Mouse (Mus musculus): ENCODE data around the gene Rhot1. TPM values are rescaled to one million over a fixed set of nuclear protein-coding genes. Genes with fewer than 3 reads are reported as not detected.
"Not testable (repeated sequence)": the region's sequence is repeated elsewhere in the genome, so short reads cannot be mapped to it uniquely, and the experiment has no call there.

Gene Rhot1
- polyA plus RNA-seq, 1 experiment: 18.1 TPM

- DNase-seq (ENCODE audit: low read depth): no peak
Measured at GRCm38 (mm10) chr11:80193827-80194226, 15.0 kb upstream of the Rhot1 start.

- no peak for DNase-seq (ENCODE audit: low read depth)
Measured at GRCm38 (mm10) chr11:80196351-80196750, 12.5 kb upstream of the Rhot1 start.

GRCm38 (mm10) chr11:80199316-80199715, 9.5 kb upstream of the Rhot1 start:
- no peak for DNase-seq (ENCODE audit: low read depth)

- no peak for DNase-seq (ENCODE audit: low read depth)
Measured at GRCm38 (mm10) chr11:80199773-80200172, 9.0 kb upstream of the Rhot1 start.

GRCm38 (mm10) chr11:80200326-80200725, 8.5 kb upstream of the Rhot1 start:
- no peak for DNase-seq (ENCODE audit: low read depth)

GRCm38 (mm10) chr11:80202296-80202695, 6.5 kb upstream of the Rhot1 start:
- DNase-seq (ENCODE audit: low read depth): no peak

- DNase-seq (ENCODE audit: low read depth): no peak
Measured at GRCm38 (mm10) chr11:80204037-80204436, 4.8 kb upstream of the Rhot1 start.

- DNase-seq (ENCODE audit: low read depth): no peak
Measured at GRCm38 (mm10) chr11:80204941-80205340, 3.9 kb upstream of the Rhot1 start.

- no peak for DNase-seq (ENCODE audit: low read depth)
Measured at GRCm38 (mm10) chr11:80208465-80208859, 357 bp upstream of the Rhot1 start.

GRCm38 (mm10) chr11:80210321-80210720, 1.5 kb downstream of the Rhot1 start:
- no peak for DNase-seq (ENCODE audit: low read depth)

GRCm38 (mm10) chr11:80212282-80212681, 3.5 kb downstream of the Rhot1 start:
- no peak for DNase-seq (ENCODE audit: low read depth)

GRCm38 (mm10) chr11:80215291-80215690, 6.5 kb downstream of the Rhot1 start:
- no peak for DNase-seq (ENCODE audit: low read depth)

- DNase-seq (ENCODE audit: low read depth): no peak
Measured at GRCm38 (mm10) chr11:80218657-80219293, 10.0 kb downstream of the Rhot1 start.

- DNase-seq (ENCODE audit: low read depth): not testable (repeated sequence)
Measured at GRCm38 (mm10) chr11:80230066-80230465, 21.2 kb downstream of the Rhot1 start.

GRCm38 (mm10) chr11:80237278-80237677, 28.5 kb downstream of the Rhot1 start:
- DNase-seq (ENCODE audit: low read depth): no peak

- DNase-seq (ENCODE audit: low read depth): no peak
Measured at GRCm38 (mm10) chr11:80238306-80238705, 29.5 kb downstream of the Rhot1 start.

- DNase-seq (ENCODE audit: low read depth): no peak
Measured at GRCm38 (mm10) chr11:80247026-80247425, 38.2 kb downstream of the Rhot1 start.

- no peak for DNase-seq (ENCODE audit: low read depth)
Measured at GRCm38 (mm10) chr11:80248531-80248930, 39.7 kb downstream of the Rhot1 start.

- no peak for DNase-seq (ENCODE audit: low read depth)
Measured at GRCm38 (mm10) chr11:80264137-80264536, 55.3 kb downstream of the Rhot1 start.

- DNase-seq (ENCODE audit: low read depth): no peak
Measured at GRCm38 (mm10) chr11:80271096-80271495, 62.3 kb downstream of the Rhot1 start.

GRCm38 (mm10) chr11:80275011-80275410, 66.2 kb downstream of the Rhot1 start:
- DNase-seq (ENCODE audit: low read depth): no peak

GRCm38 (mm10) chr11:80278054-80278453, 69.2 kb downstream of the Rhot1 start:
- DNase-seq (ENCODE audit: low read depth): no peak

GRCm38 (mm10) chr11:80283786-80284185, 75.0 kb downstream of the Rhot1 start:
- DNase-seq (ENCODE audit: low read depth): no peak

GRCm38 (mm10) chr11:80284641-80285040, 75.8 kb downstream of the Rhot1 start:
- DNase-seq (ENCODE audit: low read depth): no peak

Measured in gonadal fat pad, adult 2 months (tissue).